Mouse (Mus musculus) embryonic facial prominence, embryonic 11.5 days (tissue): ENCODE measurements around the gene Ina. TPM values are rescaled to one million over a fixed set of nuclear protein-coding genes. Genes with fewer than 3 reads are reported as not detected.
A peak's percentile ranks its signal among the peaks of the same experiment; 100 is the strongest.

ENCODE experiments used
- ATAC-seq: fragments of 200-750 bp; cut with Nextera tagmentation; replicated peaks from 2 replicates; pipeline ENCODE4 v1.8.0; 2017; ENCODE audit warnings: low read depth; ENCODE audit not compliant: insufficient number of reproducible peaks, low FRiP score, low TSS enrichment
- DNase-seq: peaks from one replicate; pipeline ENCODE4 v3.0.0-alpha.2; 2015; ENCODE audit warnings: low spot score
- H3K27ac ChIP-seq: fragments of 300-500 bp; sonication (generic); replicated peaks from 2 replicates; pipeline ENCODE4 v1.5.1; 2014; ENCODE audit warnings: mild to moderate bottlenecking, low read depth, low read length, control low read depth
- H3K27me3 ChIP-seq: fragments of 300-500 bp; sonication (generic); 2 replicates; pipeline ENCODE4 v1.6.1; 2014; ENCODE audit warnings: mild to moderate bottlenecking, low read length, moderate library complexity, mixed read lengths; ENCODE audit not compliant: control insufficient read depth, insufficient read depth
- H3K36me3 ChIP-seq: fragments of 300-500 bp; sonication (generic); replicated peaks from 2 replicates; pipeline ENCODE4 v1.6.1; 2014; ENCODE audit warnings: low read depth, mild to moderate bottlenecking, low read length, moderate library complexity, mixed read lengths; ENCODE audit not compliant: control insufficient read depth, insufficient read depth
- H3K4me1 ChIP-seq: fragments of 300-500 bp; sonication (generic); 2 replicates; pipeline ENCODE4 v1.6.1; 2014; ENCODE audit warnings: low read length, mixed read lengths; ENCODE audit not compliant: control insufficient read depth, insufficient read depth
- H3K4me2 ChIP-seq: fragments of 300-500 bp; sonication (generic); 2 replicates; pipeline ENCODE4 v1.6.1; 2014; ENCODE audit warnings: low read depth, mild to moderate bottlenecking, control low read depth, low read length, moderate library complexity
- H3K4me3 ChIP-seq: fragments of 300-500 bp; sonication (generic); 2 replicates; pipeline ENCODE4 v1.5.1; 2014; ENCODE audit warnings: low read depth, low read length, control low read depth
- H3K9ac ChIP-seq: fragments of 300-500 bp; sonication (generic); replicated peaks from 2 replicates; pipeline ENCODE4 v1.6.1; 2014; ENCODE audit warnings: mild to moderate bottlenecking, control low read depth, low read length
- H3K9me3 ChIP-seq: fragments of 300-500 bp; sonication (generic); replicated peaks from 2 replicates; pipeline ENCODE4 v1.6.1; 2016; ENCODE audit warnings: mild to moderate bottlenecking, low read length, inconsistent platforms, mixed read lengths; ENCODE audit not compliant: control insufficient read depth
- WGBS: fragments of 180-500 bp; shearing (Covaris S2); extraction: QIAGEN DNeasy Blood & Tissue Kit; methylation state at CpG from one replicate; pipeline ENCODE4 v1.1.7; 2014; 5-methylcytosine and 5-hydroxymethylcytosine counted together
- polyA plus RNA-seq: library from polyadenylated mRNA; unstranded; fragments of >200 nt; fragmentation: Nextera tagmentation; extraction: Ambion mirVana; gene quantifications from 2 replicates; pipeline ENCODE4 v1.2.1, GENCODE M21; 2014

The Ina gene
- polyA plus RNA-seq, 1 experiment from 2014 or later = 37.0 TPM

DNA sequence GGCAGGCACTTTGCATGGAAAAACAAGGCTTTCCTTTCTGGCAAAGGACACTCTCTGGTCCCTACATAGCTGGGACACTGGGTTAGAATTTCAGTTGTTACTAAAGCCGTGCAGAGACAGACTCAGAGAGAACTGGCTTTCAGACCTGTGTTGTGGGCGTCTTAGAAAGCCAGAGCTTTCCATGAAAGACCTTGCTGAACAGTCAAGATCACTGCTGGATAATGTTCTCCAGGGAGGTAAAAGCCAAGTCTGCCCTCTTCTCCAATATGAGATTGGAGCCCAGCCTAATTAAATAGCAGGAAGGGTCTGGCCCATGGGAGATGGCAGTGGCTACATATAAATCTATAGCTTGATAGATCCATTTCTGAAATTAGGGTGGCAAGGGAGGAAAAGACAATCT, 3.8 kb downstream of the Ina start:
- no peak for ATAC-seq
- no peaks in the 10 kb centered on the region for H3K9me3 ChIP-seq
- WGBS = 29% methylated on average over 2 of the region's 2 CpGs
- H3K4me1 ChIP-seq = peaks cover 4% of the 10 kb centered on the region; the same call in 1 of the 2 replicates
- no peaks in the 10 kb centered on the region; the same call in 1 of the 2 replicates for H3K36me3 ChIP-seq
- no peak overlapping the region for H3K27ac ChIP-seq
- H3K9ac ChIP-seq = 0 out of 2 replicates have a peak overlapping the region, but pooled peaks have one; percentile 22
- peaks cover 32% of the 10 kb centered on the region for H3K27me3 ChIP-seq
- H3K4me3 ChIP-seq = no peak overlapping the region
- no peak for DNase-seq
- H3K4me2 ChIP-seq = no peak overlapping the region

DNA sequence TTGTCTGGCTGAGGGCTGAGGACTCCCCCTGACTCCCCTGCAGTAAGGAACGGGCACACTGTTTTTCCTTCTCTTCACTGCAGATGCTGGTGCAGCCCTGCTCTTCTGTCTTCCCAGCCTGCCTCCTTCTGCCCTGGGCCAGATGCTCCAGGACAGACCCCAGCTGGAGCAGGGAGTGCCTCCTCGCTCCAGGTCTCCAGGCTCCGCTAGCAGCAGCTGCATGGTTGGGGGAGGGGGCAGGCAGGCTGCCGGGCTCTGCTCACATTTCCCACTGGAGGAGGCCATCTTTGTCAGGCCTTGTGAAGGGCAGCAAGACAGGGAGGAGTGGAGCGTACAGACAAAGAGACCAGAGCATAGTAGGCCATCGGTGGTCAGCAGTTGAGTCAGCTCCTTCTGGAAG, 4.8 kb downstream of the Ina start:
- ATAC-seq = peak; percentile 44; the same call in 1 of the 2 replicates
- no peaks in the 10 kb centered on the region; the same call in 1 of the 2 replicates for H3K36me3 ChIP-seq
- peaks cover 4% of the 10 kb centered on the region; the same call in 1 of the 2 replicates for H3K4me1 ChIP-seq
- peak; percentile 39 for DNase-seq
- no peak overlapping the region for H3K27ac ChIP-seq
- H3K9me3 ChIP-seq = no peaks in the 10 kb centered on the region
- H3K4me2 ChIP-seq = no peak overlapping the region
- H3K9ac ChIP-seq = no peak overlapping the region; the same call in 1 of the 2 replicates
- WGBS = 19% methylated on average over 6 of the region's 6 CpGs
- no peak overlapping the region for H3K4me3 ChIP-seq
- peaks cover 22% of the 10 kb centered on the region for H3K27me3 ChIP-seq

DNA sequence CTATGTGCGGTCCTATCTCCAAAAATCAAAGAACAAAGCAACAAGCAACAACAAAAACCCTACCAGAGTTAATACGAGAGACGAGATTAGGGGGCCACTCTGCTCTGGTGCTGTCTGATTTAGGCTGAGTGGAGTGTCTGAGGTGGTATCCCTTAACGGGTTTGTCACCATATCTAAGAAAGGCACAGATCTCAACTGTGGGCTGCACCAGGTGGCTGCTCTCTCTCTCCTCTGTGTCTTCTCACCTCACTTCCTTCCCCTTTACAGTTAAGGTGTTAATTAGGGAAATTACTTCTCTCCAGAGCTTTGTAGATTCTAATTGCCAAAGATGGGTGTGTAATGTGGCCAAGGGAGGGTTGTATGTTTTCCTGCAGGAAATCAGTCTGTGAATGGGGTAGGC, 8.2 kb downstream of the Ina start:
- H3K27ac ChIP-seq = no peak overlapping the region
- no peak for ATAC-seq
- no peak overlapping the region for H3K9ac ChIP-seq
- H3K27me3 ChIP-seq = 0 out of 2 replicates have a peak, but pooled peaks cover 2% of the 10 kb centered on the region
- no peaks in the 10 kb centered on the region for H3K36me3 ChIP-seq
- no peak overlapping the region for H3K4me3 ChIP-seq
- no peaks in the 10 kb centered on the region for H3K9me3 ChIP-seq
- WGBS = 87% methylated on average over 4 of the region's 4 CpGs
- no peaks in the 10 kb centered on the region for H3K4me1 ChIP-seq
- H3K4me2 ChIP-seq = no peak overlapping the region
- DNase-seq = no peak

DNA sequence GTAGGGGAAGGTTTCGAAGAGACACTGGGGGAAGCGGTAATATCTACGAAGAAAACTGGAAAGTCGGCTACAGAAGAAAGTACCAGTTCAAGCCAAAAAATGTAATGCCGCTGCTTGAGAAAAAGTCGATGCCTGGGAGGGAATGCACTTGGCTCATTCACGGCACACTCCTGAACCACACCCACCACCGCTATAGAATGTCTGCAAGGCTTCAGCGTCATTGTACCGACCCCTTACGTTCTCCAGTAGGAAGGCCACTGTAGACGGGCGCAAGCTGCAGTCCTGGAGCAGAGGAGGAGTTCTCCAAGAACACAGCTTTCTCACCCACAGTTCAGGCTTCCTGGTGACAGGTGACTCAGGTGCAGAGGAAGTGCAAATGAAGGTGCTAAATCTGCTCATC, 9.0 kb downstream of the Ina start:
- Histone ChIP-seq H3K27ac (no peak overlapping the region), H3K4me3 (no peak overlapping the region), H3K27me3 (no peaks in the 10 kb centered on the region), H3K4me1 (no peaks in the 10 kb centered on the region), H3K9ac (no peak overlapping the region), H3K4me2 (no peak overlapping the region), H3K9me3 (no peaks in the 10 kb centered on the region), H3K36me3 (no peaks in the 10 kb centered on the region)
- ATAC-seq (no peak), DNase-seq (no peak)
- WGBS = 89% methylated on average over 13 of the region's 13 CpGs

DNA sequence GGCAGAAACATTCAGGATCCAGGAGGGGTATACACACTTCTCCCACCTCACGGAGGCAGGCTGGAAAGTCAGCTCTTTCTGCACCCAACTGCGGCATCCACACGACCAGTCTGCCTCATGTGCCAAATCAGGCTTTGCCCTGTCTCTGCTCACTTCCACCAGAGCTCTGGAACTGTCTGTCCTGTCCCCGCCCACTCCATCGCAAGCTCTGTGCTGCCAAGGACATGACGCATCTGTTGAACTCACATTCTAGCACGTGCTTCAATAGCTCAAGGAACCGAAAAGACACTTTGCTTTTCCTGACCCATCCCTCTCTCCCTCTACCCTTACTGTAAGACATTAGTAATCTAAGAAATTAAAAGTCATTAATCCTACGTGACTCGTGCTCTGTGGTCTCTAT, 10.5 kb downstream of the Ina start:
- 87% methylated on average over 10 of the region's 10 CpGs for WGBS
- DNase-seq = no peak

DNA sequence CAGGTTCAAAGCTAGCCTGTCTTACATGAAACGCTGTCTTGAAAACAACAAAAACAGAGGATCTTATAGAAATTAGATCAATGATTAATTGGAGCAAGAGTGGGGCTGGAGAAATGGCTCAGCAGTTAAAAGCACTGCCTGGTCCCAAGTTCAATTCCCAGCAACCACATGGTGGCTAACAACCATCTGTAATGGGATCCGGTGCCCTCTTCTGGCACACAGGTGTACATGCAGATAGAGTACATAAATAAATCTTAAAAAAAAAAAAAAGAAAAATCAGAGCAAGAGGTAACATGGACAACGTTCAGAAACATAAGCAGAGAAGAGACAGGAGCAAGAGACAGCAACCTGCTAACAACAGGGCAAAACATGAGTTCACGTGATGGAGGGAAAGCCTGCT, 12.0 kb downstream of the Ina start:
- Histone ChIP-seq H3K4me1 (no peaks in the 10 kb centered on the region), H3K4me2 (no peak overlapping the region), H3K36me3 (no peaks in the 10 kb centered on the region), H3K9me3 (no peaks in the 10 kb centered on the region), H3K27me3 (no peaks in the 10 kb centered on the region), H3K4me3 (no peak overlapping the region), H3K9ac (no peak overlapping the region), H3K27ac (no peak overlapping the region)
- 91% methylated on average over 4 of the region's 4 CpGs for WGBS
- DNase-seq = no peak
- no peak for ATAC-seq

More for the DNA sequence above, 10.5 kb downstream of the Ina start:
- Histone ChIP-seq H3K36me3 (no peaks in the 10 kb centered on the region), H3K27ac (no peak overlapping the region), H3K4me2 (no peak overlapping the region), H3K9me3 (no peaks in the 10 kb centered on the region), H3K4me3 (no peak overlapping the region), H3K9ac (no peak overlapping the region), H3K27me3 (no peaks in the 10 kb centered on the region), H3K4me1 (no peaks in the 10 kb centered on the region)
- ATAC-seq = no peak

DNA sequence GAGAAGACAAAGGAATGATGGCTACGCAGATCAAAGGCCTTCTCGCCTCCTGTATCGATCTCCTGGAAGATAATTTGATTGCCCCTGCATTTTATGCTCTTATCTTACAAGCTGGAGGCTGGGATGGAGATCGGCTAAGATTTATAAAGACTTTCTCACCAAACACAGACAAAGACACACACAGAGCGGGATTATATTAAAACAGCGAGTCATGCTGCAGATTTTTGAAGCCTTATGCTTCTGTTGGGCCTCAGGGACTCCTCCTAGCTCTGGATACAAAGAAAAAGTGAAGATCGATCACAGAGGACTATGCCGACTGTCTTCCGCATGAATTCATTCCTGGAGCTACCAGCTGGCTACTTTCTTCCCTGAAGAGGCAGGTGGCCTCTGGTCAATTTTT, 15.3 kb downstream of the Ina start:
- no peak overlapping the region for H3K4me3 ChIP-seq
- no peaks in the 10 kb centered on the region for H3K36me3 ChIP-seq
- 75% methylated on average over 9 of the region's 9 CpGs for WGBS
- ATAC-seq (no peak), DNase-seq (no peak)
- H3K9ac ChIP-seq = no peak overlapping the region
- H3K27me3 ChIP-seq = no peaks in the 10 kb centered on the region
- no peaks in the 10 kb centered on the region for H3K4me1 ChIP-seq
- no peak overlapping the region for H3K4me2 ChIP-seq
- no peaks in the 10 kb centered on the region for H3K9me3 ChIP-seq
- no peak overlapping the region for H3K27ac ChIP-seq

DNA sequence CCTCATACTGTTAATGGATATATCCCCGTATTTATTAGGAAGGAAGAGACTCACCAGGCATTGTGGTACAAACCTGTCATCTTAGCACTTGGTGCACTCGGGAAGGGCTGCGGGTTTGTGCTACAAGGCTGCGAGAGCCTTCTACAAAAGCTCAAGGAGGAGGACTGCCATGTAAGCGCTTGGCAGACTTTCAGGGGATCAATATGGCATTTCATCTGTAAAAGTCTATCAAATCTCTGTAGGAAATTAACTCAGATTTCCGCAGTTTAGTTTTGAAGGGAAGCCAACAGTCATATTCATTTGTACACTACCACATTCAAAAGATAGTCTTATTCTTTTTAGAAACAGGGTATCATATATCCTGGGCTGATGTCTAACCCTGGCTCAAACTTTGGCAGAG, 17.3 kb downstream of the Ina start:
- H3K9me3 ChIP-seq = no peaks in the 10 kb centered on the region
- ATAC-seq (no peak), DNase-seq (no peak)
- H3K4me3 ChIP-seq = no peak overlapping the region
- H3K4me2 ChIP-seq = no peak overlapping the region
- H3K27ac ChIP-seq = no peak overlapping the region
- H3K27me3 ChIP-seq = no peaks in the 10 kb centered on the region
- no peaks in the 10 kb centered on the region for H3K4me1 ChIP-seq
- H3K9ac ChIP-seq = no peak overlapping the region
- no peaks in the 10 kb centered on the region for H3K36me3 ChIP-seq
- WGBS = 94% methylated on average over 6 of the region's 6 CpGs
